Comparison of ENCODE assay signal across 8 mouse cellular contexts in genomic region chrX:162829203-162829708, GRCm38 (mm10). TPM values are rescaled to one million over a fixed set of nuclear protein-coding genes. Genes with fewer than 3 reads are reported as not detected.
DNase-seq lines count a peak whose midpoint lies in the region; ATAC-seq lines count a peak whose summit lies in the region.

Gene Txlng (minus strand): TSS chrX:162829454.

- H3K9me3 ChIP-seq in heart, embryonic 13.5 days: no peaks in the 10 kb centered on the region
- H3K9me3 ChIP-seq in liver, embryonic 12.5 days (replicated peaks): no peaks in the 10 kb centered on the region
- no peaks in the 10 kb centered on the region for H3K9me3 ChIP-seq in stomach, embryonic 15.5 days

- peak; percentile 97 for ATAC-seq in erythroid progenitor cell, adult 5-6 weeks (replicated peaks; ENCODE audit: low FRiP score, poor library complexity, severe bottlenecking)
- peak; percentile 97 for ATAC-seq in heart, embryonic 13.5 days (ENCODE audit: extremely low read depth, insufficient number of reproducible peaks, low FRiP score, low TSS enrichment)
- ATAC-seq in liver, embryonic 12.5 days: peak; percentile 100
- peak; percentile 99 for ATAC-seq in stomach, embryonic 15.5 days (ENCODE audit: insufficient read depth, low FRiP score, low read depth)

- H3K27ac ChIP-seq in heart, embryonic 13.5 days (replicated peaks): peak within 1 kb of the TSS; percentile 42; the same call in 1 of the 2 replicates
- peak within 1 kb of the TSS; percentile 75 for H3K27ac ChIP-seq in liver, embryonic 12.5 days
- no peak within 1 kb of the TSS for H3K27ac ChIP-seq in stomach, embryonic 15.5 days

- WGBS in heart, embryonic 13.5 days: 11% methylated on average over 37 of the region's 37 CpGs
- WGBS in liver, embryonic 12.5 days (ENCODE audit: insufficient replicate concordance): 5% methylated on average over 37 of the region's 37 CpGs
- 12% methylated on average over 35 of the region's 37 CpGs for WGBS in stomach, embryonic 15.5 days

- peak; percentile 96 for DNase-seq in CD4-positive helper T cell, adult 2 months (ENCODE audit: low read depth, low spot score)
- peak; percentile 92 for DNase-seq in brain, embryonic 18.5 days (ENCODE audit: low read depth, low spot score)
- DNase-seq in kidney, postnatal 10 days: peak; percentile 96
- DNase-seq in natural killer cell, adult 2 months (ENCODE audit: low spot score in 2 of 2): peak; percentile 95 to 96

- H3K36me3 ChIP-seq in heart, embryonic 13.5 days: no peaks in the 10 kb centered on the region
- peaks cover 6% of the 10 kb centered on the region; the same call in 1 of the 2 replicates for H3K36me3 ChIP-seq in liver, embryonic 12.5 days
- no peaks in the 10 kb centered on the region for H3K36me3 ChIP-seq in stomach, embryonic 15.5 days

- H3K4me3 ChIP-seq in heart, embryonic 13.5 days: peak within 1 kb of the TSS; percentile 66
- H3K4me3 ChIP-seq in liver, embryonic 12.5 days: peak within 1 kb of the TSS; percentile 71
- peak within 1 kb of the TSS; percentile 61 for H3K4me3 ChIP-seq in stomach, embryonic 15.5 days (replicated peaks)

- no peaks in the 10 kb centered on the region for H3K4me1 ChIP-seq in heart, embryonic 13.5 days
- peaks cover 10% of the 10 kb centered on the region for H3K4me1 ChIP-seq in liver, embryonic 12.5 days
- H3K4me1 ChIP-seq in stomach, embryonic 15.5 days: no peaks in the 10 kb centered on the region

- H3K9ac ChIP-seq in heart, embryonic 13.5 days: peak within 1 kb of the TSS; percentile 82
- H3K9ac ChIP-seq in liver, embryonic 12.5 days: peak within 1 kb of the TSS; percentile 77
- H3K9ac ChIP-seq in stomach, embryonic 15.5 days: no peak within 1 kb of the TSS; the same call in 1 of the 2 replicates

- peaks cover 4% of the 10 kb centered on the region for H3K27me3 ChIP-seq in heart, embryonic 13.5 days (replicated peaks)
- peaks cover 7% of the 10 kb centered on the region; the same call in 1 of the 2 replicates for H3K27me3 ChIP-seq in liver, embryonic 12.5 days (replicated peaks)
- no peaks in the 10 kb centered on the region for H3K27me3 ChIP-seq in stomach, embryonic 15.5 days (replicated peaks)

- peak within 1 kb of the TSS; percentile 87 for H3K4me2 ChIP-seq in heart, embryonic 13.5 days
- peak within 1 kb of the TSS; percentile 92 for H3K4me2 ChIP-seq in liver, embryonic 12.5 days
- peak within 1 kb of the TSS; percentile 78 for H3K4me2 ChIP-seq in stomach, embryonic 15.5 days

RNA-seq across cellular contexts. Expression of gene Txlng, which starts in this region (rescaled TPM):
- total RNA-seq in erythroid progenitor cell, adult 5-6 weeks (2015; ENCODE audit: low replicate concordance): 5.4 and 8.3 TPM in 2 replicates
- total RNA-seq in erythroid progenitor cell, adult 5-6 weeks (2017; ENCODE audit: low replicate concordance): 8.2 and 10.3 TPM in 2 replicates
- 9.3 and 10.9 TPM in 2 replicates for polyA plus RNA-seq in heart, embryonic 13.5 days (2015; fragmentation: Nextera tagmentation; extraction: Ambion mirVana)
- 11.1 and 13.0 TPM in 2 replicates for polyA plus RNA-seq in liver, embryonic 12.5 days (2016; fragmentation: Nextera tagmentation; extraction: Ambion mirVana)
- polyA plus RNA-seq in stomach, embryonic 15.5 days (2015; fragmentation: Nextera tagmentation; extraction: Ambion mirVana): 12.9 and 15.6 TPM in 2 replicates
